Mouse (Mus musculus): ENCODE data around the gene Rac2. TPM values are rescaled to one million over a fixed set of nuclear protein-coding genes. Genes with fewer than 3 reads are reported as not detected.

Rac2 gene
- polyA plus RNA-seq, 1 experiment from 2014 or later, result 7.6 TPM

DNA sequence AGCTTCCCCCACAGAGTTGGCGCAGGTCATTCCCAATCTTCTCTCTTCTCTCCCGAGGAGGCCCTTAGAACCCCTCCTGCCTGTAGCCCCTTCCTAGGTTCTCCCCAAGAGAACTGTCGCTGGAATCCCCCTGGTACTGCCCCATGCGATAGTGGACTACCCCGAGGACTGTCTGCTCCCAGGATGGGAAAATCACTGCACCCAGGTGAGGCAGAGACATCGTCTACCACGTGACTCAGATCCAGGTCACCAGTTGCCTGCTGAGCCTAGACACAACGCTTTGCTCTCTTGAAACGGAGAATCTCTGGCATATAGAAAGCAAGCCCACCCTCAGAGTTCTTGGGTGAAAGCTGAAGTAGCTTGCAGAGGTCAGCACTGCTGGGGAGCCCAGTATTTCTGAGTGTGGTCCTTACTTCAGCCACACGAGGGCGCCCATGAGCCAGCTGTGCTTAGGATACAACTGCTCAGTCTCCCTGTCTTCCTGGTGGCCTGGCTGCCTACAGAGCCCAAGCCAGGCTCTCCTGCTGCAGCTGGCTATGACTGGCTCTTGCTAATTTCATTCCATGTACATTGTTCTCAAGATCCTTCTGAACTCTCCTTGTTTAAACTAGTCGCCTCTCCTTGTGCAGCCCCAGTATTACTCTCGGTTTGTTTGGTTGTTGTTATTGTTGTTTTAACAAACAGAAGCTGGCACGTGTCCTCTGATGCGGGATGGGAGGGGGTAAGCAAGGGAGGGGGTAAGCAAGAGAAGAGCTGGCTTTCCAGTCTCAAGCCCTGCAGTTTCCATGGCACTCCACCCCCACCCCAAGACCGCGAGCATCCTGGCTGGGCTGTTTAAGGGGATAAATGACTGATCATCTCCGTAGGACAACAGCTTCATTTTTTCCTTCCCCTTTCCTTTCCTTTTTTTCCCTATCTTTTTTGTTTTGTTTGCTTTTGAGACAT is 14.7 kb upstream of the Rac2 start:
- no peak overlapping the region for H3K4me2 ChIP-seq (replicated peaks)
- H3K36me3 ChIP-seq, result no peaks in the 10 kb centered on the region
- no peak overlapping the region for H3K4me3 ChIP-seq
- H3K4me1 ChIP-seq, result peaks cover 11% of the 10 kb centered on the region; the same call in 1 of the 2 replicates
- ATAC-seq (ENCODE audit: insufficient number of reproducible peaks, insufficient read depth, low FRiP score, low TSS enrichment), result peak; percentile 57; the same call in 1 of the 2 replicates
- H3K9me3 ChIP-seq, result peaks cover 3% of the 10 kb centered on the region
- 56% methylated on average over 18 of the region's 18 CpGs for WGBS
- no peak overlapping the region for H3K27ac ChIP-seq
- peaks cover 6% of the 10 kb centered on the region; the same call in 1 of the 2 replicates for H3K27me3 ChIP-seq
- H3K9ac ChIP-seq, result no peak overlapping the region

DNA sequence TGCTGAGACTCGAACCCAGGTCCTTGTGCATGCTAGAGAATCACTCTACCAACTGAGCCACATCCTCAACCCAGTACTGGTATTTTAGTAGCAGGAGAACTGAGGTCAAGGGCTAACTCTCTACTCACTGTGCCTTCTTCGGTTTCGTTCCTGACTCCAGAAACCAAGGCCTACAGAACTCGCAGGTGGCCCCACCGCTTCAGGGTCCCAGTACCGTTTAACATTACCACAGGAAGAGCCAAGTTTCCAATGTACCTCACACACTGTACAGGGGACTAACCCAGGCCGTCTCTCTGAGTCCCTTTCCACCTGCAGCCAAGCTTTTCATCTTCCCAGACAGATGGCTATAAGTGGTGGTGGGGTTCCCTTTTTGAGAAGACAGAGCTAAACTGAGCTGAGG is 12.8 kb upstream of the Rac2 start:
- no peak for ATAC-seq (ENCODE audit: insufficient number of reproducible peaks, insufficient read depth, low FRiP score, low TSS enrichment)
- H3K9me3 ChIP-seq, result peaks cover 3% of the 10 kb centered on the region
- H3K4me2 ChIP-seq (replicated peaks), result no peak overlapping the region
- WGBS, result 89% methylated on average over 7 of the region's 7 CpGs
- no peak overlapping the region for H3K9ac ChIP-seq
- no peaks in the 10 kb centered on the region for H3K36me3 ChIP-seq
- no peak overlapping the region for H3K27ac ChIP-seq
- H3K27me3 ChIP-seq, result peaks cover 6% of the 10 kb centered on the region; the same call in 1 of the 2 replicates
- peaks cover 11% of the 10 kb centered on the region for H3K4me1 ChIP-seq
- H3K4me3 ChIP-seq, result no peak overlapping the region

DNA sequence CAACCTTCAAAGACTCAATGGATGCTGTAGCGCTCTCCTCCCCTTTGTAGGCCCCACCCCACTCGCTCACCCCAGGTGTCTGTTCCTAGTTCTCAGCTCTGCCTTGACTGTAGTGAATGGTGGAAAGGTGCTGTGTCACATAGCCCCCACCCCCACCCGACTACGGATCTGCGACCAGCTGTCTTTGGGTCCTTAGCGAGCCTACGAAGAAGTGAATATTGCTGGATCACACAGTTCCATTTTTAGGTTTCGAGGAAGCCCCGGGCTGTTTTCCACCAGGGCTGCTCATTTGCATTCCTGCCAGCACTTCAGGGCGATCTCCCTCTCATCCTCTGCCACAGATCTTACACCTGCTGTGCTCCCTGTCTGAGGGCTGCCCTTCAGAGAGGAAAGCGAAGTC is 10.8 kb upstream of the Rac2 start:
- no peak overlapping the region for H3K27ac ChIP-seq

DNA sequence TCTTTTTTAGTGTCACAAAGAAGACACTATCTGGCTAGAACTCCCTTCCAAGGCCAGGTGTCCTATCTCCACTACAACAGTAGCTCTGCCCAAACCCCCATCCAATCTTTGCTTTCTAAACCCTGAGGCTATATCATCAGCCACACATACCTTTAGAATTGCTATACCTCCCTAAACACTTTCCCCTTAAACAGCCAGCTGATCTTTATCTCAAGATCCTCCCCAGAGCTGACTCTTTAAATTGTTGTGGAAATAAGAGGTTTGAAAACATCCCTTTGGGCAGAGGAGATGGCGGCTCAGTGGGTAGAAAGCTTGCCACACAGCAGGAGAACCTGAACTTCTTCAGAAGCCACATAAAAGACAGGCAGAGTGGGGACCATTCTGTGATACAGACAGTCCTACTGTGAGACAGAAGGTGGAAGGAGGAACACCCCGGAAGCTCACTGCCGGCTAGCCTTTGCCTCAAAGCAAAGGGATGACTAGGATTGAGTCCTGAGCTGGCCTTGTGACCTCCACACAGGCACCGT is 3.8 kb upstream of the Rac2 start:
- 51% methylated on average over 4 of the region's 4 CpGs for WGBS
- H3K36me3 ChIP-seq, result no peaks in the 10 kb centered on the region
- no peak overlapping the region for H3K9ac ChIP-seq
- no peak for ATAC-seq (ENCODE audit: insufficient number of reproducible peaks, insufficient read depth, low FRiP score, low TSS enrichment)
- H3K4me3 ChIP-seq, result no peak overlapping the region
- H3K4me2 ChIP-seq (replicated peaks), result no peak overlapping the region
- H3K27ac ChIP-seq, result no peak overlapping the region
- no peaks in the 10 kb centered on the region for H3K9me3 ChIP-seq
- no peaks in the 10 kb centered on the region for H3K27me3 ChIP-seq
- H3K4me1 ChIP-seq, result peaks cover 21% of the 10 kb centered on the region

More for the DNA sequence above, 10.8 kb upstream of the Rac2 start:
- H3K4me3 ChIP-seq, result no peak overlapping the region
- H3K4me2 ChIP-seq (replicated peaks), result no peak overlapping the region
- H3K9ac ChIP-seq, result no peak overlapping the region
- no peak for ATAC-seq (ENCODE audit: insufficient number of reproducible peaks, insufficient read depth, low FRiP score, low TSS enrichment)
- peaks cover 6% of the 10 kb centered on the region; the same call in 1 of the 2 replicates for H3K27me3 ChIP-seq
- no peaks in the 10 kb centered on the region for H3K36me3 ChIP-seq
- peaks cover 3% of the 10 kb centered on the region for H3K9me3 ChIP-seq
- WGBS, result 17% methylated on average over 11 of the region's 11 CpGs
- peaks cover 23% of the 10 kb centered on the region for H3K4me1 ChIP-seq

DNA sequence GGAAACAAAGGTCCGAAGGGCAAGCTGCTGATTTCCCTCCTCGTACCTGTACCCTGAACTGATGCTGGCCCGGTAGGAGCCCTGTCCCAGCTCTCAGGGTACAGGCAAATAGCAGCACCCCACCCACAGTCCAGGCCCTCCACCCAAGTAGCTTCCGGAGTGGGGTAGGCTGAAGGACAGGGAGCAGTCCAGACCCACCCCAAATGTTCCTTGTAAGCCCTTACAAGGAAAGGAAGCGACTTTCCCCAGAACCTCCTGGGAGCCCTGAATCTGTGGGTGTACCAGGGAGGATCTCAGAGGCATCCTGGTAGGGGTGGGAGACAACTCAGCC is 348 bp downstream of the Rac2 start:
- Histone ChIP-seq H3K4me2 (replicated peaks) (no peak overlapping the region), H3K36me3 (no peaks in the 10 kb centered on the region), H3K27ac (no peak overlapping the region), H3K4me3 (no peak overlapping the region), H3K9me3 (no peaks in the 10 kb centered on the region), H3K4me1 (no peaks in the 10 kb centered on the region), H3K9ac (no peak overlapping the region), H3K27me3 (no peaks in the 10 kb centered on the region)
- 96% methylated on average over 5 of the region's 5 CpGs for WGBS
- ATAC-seq (ENCODE audit: insufficient number of reproducible peaks, insufficient read depth, low FRiP score, low TSS enrichment), result no peak

DNA sequence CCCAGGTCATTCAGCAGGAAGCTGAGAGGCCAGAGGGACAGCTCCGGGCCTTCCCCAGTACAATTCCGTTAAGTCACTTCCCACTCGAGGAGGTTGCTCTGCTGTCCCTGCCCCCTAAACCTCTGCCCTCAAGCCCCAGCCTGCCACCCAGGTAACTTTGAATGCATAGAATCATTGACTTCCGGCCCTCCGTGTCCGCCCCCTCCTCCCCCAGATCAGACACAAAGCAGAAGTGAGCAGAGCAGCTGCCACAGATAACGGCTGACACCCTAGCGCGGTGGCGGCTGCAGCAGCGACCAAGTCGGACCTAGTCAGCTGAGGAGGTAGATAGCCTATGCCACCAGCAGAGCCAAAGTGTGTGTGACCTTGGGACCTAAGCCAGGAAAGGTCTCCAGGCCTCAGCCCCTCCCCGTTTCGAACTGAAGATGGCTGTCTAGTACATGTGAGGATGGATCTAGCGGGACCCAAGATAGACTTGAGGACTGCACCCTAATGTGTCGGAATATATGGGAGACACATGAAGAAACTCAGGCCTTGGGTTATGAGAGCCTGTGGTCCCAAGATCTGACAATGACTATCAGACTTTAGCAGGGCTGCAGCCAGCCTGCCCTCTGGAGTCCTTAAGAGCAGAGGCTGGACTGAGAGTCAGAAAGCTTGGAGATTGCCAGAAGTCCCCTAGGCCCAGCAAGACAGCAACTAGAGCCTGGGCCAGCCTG is 871 bp downstream of the Rac2 start:
- H3K27me3 ChIP-seq, result no peaks in the 10 kb centered on the region
- no peak overlapping the region for H3K27ac ChIP-seq
- no peaks in the 10 kb centered on the region for H3K36me3 ChIP-seq
- no peak overlapping the region for H3K4me2 ChIP-seq (replicated peaks)
- no peak overlapping the region for H3K9ac ChIP-seq
- no peak overlapping the region for H3K4me3 ChIP-seq
- H3K9me3 ChIP-seq, result no peaks in the 10 kb centered on the region
- 60% methylated on average over 16 of the region's 16 CpGs for WGBS
- H3K4me1 ChIP-seq, result no peaks in the 10 kb centered on the region
- ATAC-seq (ENCODE audit: insufficient number of reproducible peaks, insufficient read depth, low FRiP score, low TSS enrichment), result no peak

DNA sequence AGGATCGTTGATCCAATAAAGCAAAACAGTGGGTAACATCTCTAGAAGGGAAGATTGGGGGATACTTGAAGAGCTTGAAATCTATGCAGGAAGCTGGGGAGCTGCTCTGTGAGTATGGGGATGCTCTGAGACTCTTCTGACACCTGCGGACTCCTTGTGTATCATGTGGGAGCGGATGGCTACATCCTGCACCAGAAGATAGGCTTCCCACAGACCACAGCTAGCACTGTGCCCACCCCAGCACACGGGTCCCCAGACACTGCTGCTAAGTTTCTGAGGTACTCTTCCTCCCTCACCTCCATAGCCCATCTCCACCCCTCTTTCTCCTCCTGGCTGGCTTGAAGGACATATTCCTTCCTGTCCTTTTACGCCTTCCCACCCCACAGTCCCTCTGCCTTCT is 2.4 kb downstream of the Rac2 start:
- ATAC-seq (ENCODE audit: insufficient number of reproducible peaks, insufficient read depth, low FRiP score, low TSS enrichment), result no peak
- Histone ChIP-seq H3K9ac (no peak overlapping the region), H3K9me3 (no peaks in the 10 kb centered on the region), H3K4me3 (no peak overlapping the region), H3K4me2 (replicated peaks) (no peak overlapping the region), H3K27ac (no peak overlapping the region), H3K27me3 (no peaks in the 10 kb centered on the region), H3K36me3 (no peaks in the 10 kb centered on the region), H3K4me1 (no peaks in the 10 kb centered on the region)
- WGBS, result 90% methylated on average over 5 of the region's 5 CpGs

DNA sequence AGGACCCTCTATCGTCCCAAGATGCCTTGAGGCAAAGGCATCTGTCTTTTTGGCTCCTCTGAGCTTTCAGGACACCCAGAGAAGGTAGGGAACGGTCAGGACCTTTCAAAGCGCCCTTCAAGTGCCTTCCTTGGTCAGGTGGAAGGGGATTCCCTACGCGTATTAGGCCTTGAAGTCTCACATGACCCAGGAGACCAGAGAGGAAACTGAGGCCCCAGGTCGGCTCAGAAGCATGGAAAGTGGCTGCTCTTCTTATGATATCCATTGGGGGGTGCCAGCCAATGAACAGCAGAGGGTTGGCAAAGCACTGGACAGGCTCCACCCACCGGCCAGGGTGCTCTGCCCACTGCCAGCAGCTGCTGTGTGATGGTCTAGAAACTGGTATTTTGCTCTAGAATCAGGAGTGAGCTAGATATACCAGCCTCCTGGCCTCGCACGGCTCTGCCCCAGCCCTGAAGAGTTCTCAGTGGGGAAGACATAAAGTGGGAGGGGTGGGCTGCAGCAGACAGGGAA is 4.9 kb downstream of the Rac2 start:
- no peaks in the 10 kb centered on the region for H3K4me1 ChIP-seq
- no peak overlapping the region for H3K4me3 ChIP-seq
- H3K36me3 ChIP-seq, result no peaks in the 10 kb centered on the region
- H3K27me3 ChIP-seq, result no peaks in the 10 kb centered on the region
- no peaks in the 10 kb centered on the region for H3K9me3 ChIP-seq
- WGBS, result 72% methylated on average over 9 of the region's 9 CpGs
- no peak overlapping the region for H3K9ac ChIP-seq
- no peak for ATAC-seq (ENCODE audit: insufficient number of reproducible peaks, insufficient read depth, low FRiP score, low TSS enrichment)
- H3K27ac ChIP-seq, result no peak overlapping the region
- H3K4me2 ChIP-seq (replicated peaks), result no peak overlapping the region

DNA sequence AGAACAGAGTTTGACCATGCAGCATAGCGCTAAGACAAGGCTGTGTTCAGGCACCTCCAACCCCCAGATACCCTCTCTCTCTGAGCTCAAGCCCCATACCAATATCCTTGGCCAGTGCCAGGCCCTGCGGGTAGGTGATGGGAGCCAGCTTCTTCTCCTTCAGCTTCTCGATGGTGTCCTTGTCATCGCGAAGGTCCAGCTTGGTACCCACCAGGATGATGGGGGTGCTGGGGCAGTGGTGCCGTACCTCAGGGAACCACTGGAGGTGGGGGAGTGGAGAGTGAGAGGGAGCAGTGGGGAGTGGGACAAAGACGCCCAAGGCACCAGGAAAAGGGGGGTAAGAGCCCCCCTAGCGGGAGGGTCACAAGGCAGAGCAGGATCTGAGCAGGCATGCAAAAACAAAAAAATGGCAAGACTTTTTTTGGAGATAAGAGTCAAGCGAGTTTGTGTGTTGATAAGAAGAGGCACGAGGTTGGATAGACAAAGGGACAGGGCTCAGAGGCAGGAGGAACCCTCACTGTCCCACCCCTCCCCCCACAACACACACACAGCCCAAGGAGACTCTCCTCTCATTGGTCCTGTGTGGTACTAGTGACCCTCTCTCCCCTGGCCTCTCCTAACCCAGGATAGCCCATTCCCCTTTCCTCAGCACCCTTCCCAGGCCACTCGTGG is 7.7 kb downstream of the Rac2 start:
- H3K27ac ChIP-seq, result no peak overlapping the region
- H3K27me3 ChIP-seq, result no peaks in the 10 kb centered on the region
- H3K9me3 ChIP-seq, result no peaks in the 10 kb centered on the region
- no peaks in the 10 kb centered on the region for H3K4me1 ChIP-seq
- WGBS, result 74% methylated on average over 11 of the region's 11 CpGs
- H3K9ac ChIP-seq, result no peak overlapping the region
- H3K4me2 ChIP-seq (replicated peaks), result no peak overlapping the region
- no peak overlapping the region for H3K4me3 ChIP-seq
- ATAC-seq (ENCODE audit: insufficient number of reproducible peaks, insufficient read depth, low FRiP score, low TSS enrichment), result no peak
- no peaks in the 10 kb centered on the region for H3K36me3 ChIP-seq

DNA sequence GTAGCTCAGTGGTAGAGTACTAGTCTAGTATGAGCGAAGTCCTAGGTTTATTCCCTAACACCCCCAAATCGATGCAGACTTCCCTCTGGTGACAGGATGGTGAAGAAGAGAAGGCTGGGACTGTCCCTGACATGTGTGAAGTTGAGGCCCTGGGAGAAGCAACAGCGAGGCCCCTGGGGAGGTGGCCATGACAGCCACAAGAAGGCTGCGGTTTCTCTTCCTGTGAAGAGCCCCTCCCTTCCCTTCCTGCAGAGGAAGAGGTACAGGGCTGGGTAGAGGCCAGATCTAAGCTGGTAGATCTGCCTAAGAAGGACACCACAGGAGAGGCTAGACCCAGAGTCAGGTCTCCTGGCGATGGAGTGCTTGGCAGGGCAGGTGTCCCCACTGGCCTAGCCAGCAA is 8.6 kb downstream of the Rac2 start:
- 67% methylated on average over 5 of the region's 5 CpGs for WGBS
- Histone ChIP-seq H3K9ac (no peak overlapping the region), H3K36me3 (no peaks in the 10 kb centered on the region), H3K4me2 (replicated peaks) (no peak overlapping the region), H3K9me3 (no peaks in the 10 kb centered on the region), H3K4me1 (no peaks in the 10 kb centered on the region), H3K4me3 (no peak overlapping the region), H3K27me3 (no peaks in the 10 kb centered on the region), H3K27ac (no peak overlapping the region)
- no peak for ATAC-seq (ENCODE audit: insufficient number of reproducible peaks, insufficient read depth, low FRiP score, low TSS enrichment)

DNA sequence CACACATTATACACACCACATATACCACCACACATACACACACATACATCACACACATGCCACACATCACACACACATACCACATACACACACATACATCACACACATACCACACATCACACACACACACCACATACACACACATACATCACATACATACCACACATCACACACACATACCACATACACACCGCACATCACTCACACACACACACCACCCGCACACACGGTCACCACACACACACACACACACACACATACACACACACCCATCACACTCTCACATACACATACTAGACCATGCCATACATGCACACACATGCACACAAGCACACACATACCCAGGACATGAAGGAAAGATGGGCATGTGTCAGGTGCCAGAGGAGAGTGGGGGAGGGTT is 9.2 kb downstream of the Rac2 start:
- no peak overlapping the region for H3K4me3 ChIP-seq
- WGBS, result 90% methylated on average over 3 of the region's 3 CpGs
- no peak overlapping the region for H3K9ac ChIP-seq
- no peak overlapping the region for H3K27ac ChIP-seq
- H3K9me3 ChIP-seq, result no peaks in the 10 kb centered on the region
- H3K4me1 ChIP-seq, result no peaks in the 10 kb centered on the region
- ATAC-seq (ENCODE audit: insufficient number of reproducible peaks, insufficient read depth, low FRiP score, low TSS enrichment), result no peak
- no peaks in the 10 kb centered on the region for H3K27me3 ChIP-seq
- no peaks in the 10 kb centered on the region for H3K36me3 ChIP-seq
- H3K4me2 ChIP-seq (replicated peaks), result no peak overlapping the region
